Mouse (Mus musculus): Measurements from ENCODE around the gene Bbs7.

Bbs7 gene

DNA sequence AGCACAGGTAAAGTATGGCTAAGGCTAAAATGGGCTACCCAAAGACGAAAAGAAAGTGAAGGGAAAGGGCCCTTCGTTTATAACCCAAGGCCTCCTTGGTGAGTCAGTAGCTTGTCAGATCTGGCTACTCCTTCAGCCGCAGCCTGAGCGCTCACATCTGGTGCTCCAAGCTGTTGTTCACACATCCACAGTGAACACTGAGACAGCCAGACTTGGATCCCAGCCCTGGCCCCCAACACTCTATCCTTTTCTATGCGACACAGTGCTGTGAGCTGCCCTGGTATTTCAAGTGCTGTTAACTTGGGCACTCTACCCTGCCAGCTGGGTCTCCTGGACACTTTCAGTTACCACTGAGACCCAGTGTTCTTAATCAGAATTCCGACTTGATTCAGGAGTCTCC lies 82.9 kb downstream of the Bbs7 start:
- H3K9me3 ChIP-seq (ENCODE audit: low read length) = no peaks in the 10 kb centered on the region; the same call in 1 of the 2 replicates
- peaks cover 19% of the 10 kb centered on the region for H3K4me1 ChIP-seq (replicated peaks; ENCODE audit: low read depth, low read length)
- H3K27me3 ChIP-seq (ENCODE audit: insufficient read depth, low read length) = peaks cover 5% of the 10 kb centered on the region
- H3K4me3 ChIP-seq (replicated peaks; ENCODE audit: low read length) = no peak overlapping the region
- H3K36me3 ChIP-seq (ENCODE audit: insufficient read depth, low read length) = no peaks in the 10 kb centered on the region
- TF ChIP-seq NANOG (IDR thresholded peaks at IDR 0.05; ENCODE audit: borderline replicate concordance, low read length) (no peak), POU5F1 (IDR thresholded peaks at IDR 0.05; ENCODE audit: borderline replicate concordance, low read length) (no peak), CTCF (conservative IDR thresholded peaks at IDR 0.05; ENCODE audit: low read length) (no peak)

DNA sequence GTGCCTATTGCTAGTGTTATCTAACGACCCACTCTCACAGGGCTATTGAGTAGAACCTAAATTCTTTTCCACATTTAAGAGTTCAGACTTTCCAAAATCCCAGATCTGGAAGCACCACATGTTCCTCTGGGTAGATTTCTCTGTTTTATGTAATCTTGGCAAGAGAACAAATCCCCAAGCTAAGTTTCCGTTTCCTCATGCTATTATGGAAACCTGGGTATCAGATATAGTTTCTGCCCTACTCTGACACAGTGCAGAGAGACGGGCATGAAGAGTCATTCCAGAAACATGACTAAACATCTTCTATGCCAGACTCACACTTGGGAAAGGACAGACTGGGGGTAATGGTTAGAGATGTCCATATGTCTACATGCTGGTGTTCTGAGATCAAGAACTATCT lies 88.8 kb downstream of the Bbs7 start:
- H3K36me3 ChIP-seq (ENCODE audit: insufficient read depth, low read length) = no peaks in the 10 kb centered on the region
- peaks cover 3% of the 10 kb centered on the region; the same call in 1 of the 2 replicates for H3K9me3 ChIP-seq (ENCODE audit: low read length)
- peaks cover 44% of the 10 kb centered on the region for H3K27me3 ChIP-seq (ENCODE audit: insufficient read depth, low read length)
- TF ChIP-seq POU5F1 (IDR thresholded peaks at IDR 0.05; ENCODE audit: borderline replicate concordance, low read length) (no peak), NANOG (IDR thresholded peaks at IDR 0.05; ENCODE audit: borderline replicate concordance, low read length) (no peak), CTCF (conservative IDR thresholded peaks at IDR 0.05; ENCODE audit: low read length) (no peak)
- peaks cover 24% of the 10 kb centered on the region for H3K4me1 ChIP-seq (replicated peaks; ENCODE audit: low read depth, low read length)
- no peak overlapping the region for H3K4me3 ChIP-seq (replicated peaks; ENCODE audit: low read length)

Data from E14TG2a.4 (cell line).